8 mouse cellular contexts compared by ENCODE assay signal in genomic region chr11:55897506-55897905, GRCm38 (mm10).
DNase-seq lines count a peak whose midpoint lies in the region; ATAC-seq lines count a peak whose summit lies in the region.
"Had no signal": no experiment of that assay in that cellular context is flagged by ENCODE, and none has a peak within 500 bp of the region (broad histone marks: within the 10 kb centered on the region; RNA-seq: fewer than 3 reads in every experiment).

No protein-coding gene starts in this region.

- no peak for ATAC-seq in midbrain, embryonic 13.5 days

- WGBS in midbrain, embryonic 10.5 days = 22% methylated on average over 6 of the region's 6 CpGs
- 24% methylated on average over 6 of the region's 6 CpGs for WGBS in midbrain, embryonic 13.5 days

- H3K4me2 ChIP-seq in midbrain, embryonic 13.5 days (replicated peaks) = no peak overlapping the region
- H3K4me2 ChIP-seq: lung, embryonic 15.5 days had no signal

- H3K4me1 ChIP-seq in midbrain, embryonic 10.5 days = no peaks in the 10 kb centered on the region
- no peaks in the 10 kb centered on the region for H3K4me1 ChIP-seq in midbrain, embryonic 13.5 days (replicated peaks)
- H3K4me1 ChIP-seq: lung, embryonic 15.5 days had no signal

- no peaks in the 10 kb centered on the region for H3K36me3 ChIP-seq in midbrain, embryonic 10.5 days
- no peaks in the 10 kb centered on the region for H3K36me3 ChIP-seq in midbrain, embryonic 13.5 days
- H3K36me3 ChIP-seq: lung, embryonic 15.5 days had no signal

- no peaks in the 10 kb centered on the region for H3K9me3 ChIP-seq in midbrain, embryonic 10.5 days (replicated peaks)
- no peaks in the 10 kb centered on the region for H3K9me3 ChIP-seq in midbrain, embryonic 13.5 days
- H3K9me3 ChIP-seq: lung, embryonic 15.5 days had no signal

- no peak overlapping the region for H3K4me3 ChIP-seq in midbrain, embryonic 10.5 days
- no peak overlapping the region for H3K4me3 ChIP-seq in midbrain, embryonic 13.5 days (replicated peaks)
- H3K4me3 ChIP-seq: lung, embryonic 15.5 days had no signal

- DNase-seq in midbrain, embryonic 10.5 days (ENCODE audit: low spot score) = peak; percentile 51
- peak; percentile 67 for DNase-seq in ZHBTc4 (ENCODE audit: low read depth, low spot score)
- peak; percentile 26 for DNase-seq in c-Kit-positive CD71-negative TER-119-negative erythroid progenitor cells, embryonic 14.5 days (ENCODE audit: low read depth)
- DNase-seq in lung, postnatal 36 days = peak; percentile 9
- DNase-seq in frontal cortex, adult 2 months (ENCODE audit: extremely low spot score in 1 of 2, low spot score in 1 of 2) = no peak
- DNase-seq in cerebellum, adult 8-10 months = no peak

- H3K27me3 ChIP-seq in midbrain, embryonic 10.5 days (ENCODE audit: low read depth, poor library complexity, severe bottlenecking) = peaks cover 1% of the 10 kb centered on the region; the same call in 1 of the 2 replicates
- no peaks in the 10 kb centered on the region; the same call in 1 of the 2 replicates for H3K27me3 ChIP-seq in midbrain, embryonic 13.5 days
- H3K27me3 ChIP-seq: lung, embryonic 15.5 days had no signal

- H3K27ac ChIP-seq in midbrain, embryonic 10.5 days (replicated peaks) = no peak overlapping the region
- H3K27ac ChIP-seq in midbrain, embryonic 13.5 days = no peak overlapping the region
- H3K27ac ChIP-seq: lung, embryonic 15.5 days had no signal

- H3K9ac ChIP-seq in midbrain, embryonic 13.5 days (replicated peaks) = no peak overlapping the region
- H3K9ac ChIP-seq: lung, embryonic 15.5 days had no signal

Comparison
In these comparisons a context has a peak if more than half of its experiments do, and no peak if none do; other contexts are left out.
1. DNase-seq: peak in midbrain, embryonic 10.5 days (single experiment), ZHBTc4 (single experiment), c-Kit-positive CD71-negative TER-119-negative erythroid progenitor cells, embryonic 14.5 days (single experiment) and lung, postnatal 36 days (single experiment); none in frontal cortex, adult 2 months (0 of 2) and cerebellum, adult 8-10 months (single experiment).